Mouse (Mus musculus): Measurements from ENCODE around the gene Ddb1.
"Not testable (repeated sequence)": the region's sequence is repeated elsewhere in the genome, so short reads cannot be mapped to it uniquely, and the experiment has no call there.

The Ddb1 gene

GRCm38 (mm10) chr19:10605293-10605900, at the start of gene Ddb1, which contains the start of gene Tkfc:
Gene Ddb1, plus strand, starts transcription at chr19:10605327.
Gene Tkfc, minus strand, starts transcription at chr19:10605654.
- peak; percentile 99 for DNase-seq

DNA sequence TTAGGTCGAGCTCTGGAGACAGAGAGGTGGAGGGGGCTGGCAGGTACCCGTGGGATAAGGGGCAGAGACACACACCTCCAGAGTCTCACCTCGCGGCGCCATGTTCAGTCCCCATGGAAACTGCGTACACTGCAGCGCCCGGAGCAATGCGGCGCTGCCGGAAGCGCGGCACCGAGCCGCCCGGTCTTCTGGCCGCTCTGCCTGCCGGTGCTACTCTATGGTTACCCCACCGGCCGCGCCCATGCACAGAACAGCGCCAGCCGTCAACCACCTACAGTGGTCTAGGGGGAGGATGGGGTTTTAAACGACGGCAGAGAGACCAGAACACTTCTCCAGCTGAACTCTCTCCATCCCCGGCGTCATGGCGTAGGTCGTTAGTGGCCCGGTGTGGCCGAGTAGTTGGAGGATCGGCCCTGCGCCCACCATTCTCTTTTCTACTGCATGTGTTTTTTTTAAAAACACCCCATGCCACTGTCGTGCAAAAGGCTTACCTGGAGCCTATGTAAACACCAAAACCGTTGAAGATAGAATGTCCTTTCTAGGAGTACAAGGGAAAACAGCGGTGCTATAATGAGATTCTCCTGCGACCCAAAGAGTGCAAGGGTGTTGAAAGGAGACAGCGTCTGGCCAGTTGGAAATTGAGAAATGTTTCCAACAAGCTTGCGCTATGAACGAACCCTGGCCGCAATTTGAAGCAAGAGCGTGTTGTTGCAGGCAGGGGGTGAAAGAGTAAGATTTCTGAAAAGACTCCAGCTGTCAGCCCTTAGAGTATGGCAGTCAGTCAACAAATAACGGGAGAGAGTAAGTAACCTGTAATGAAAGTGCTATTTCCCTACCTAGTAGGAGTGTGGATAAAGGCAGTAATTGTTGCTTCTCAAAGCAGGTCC, 49.3 kb upstream of the Ddb1 start, which contains the start of gene Tmem216:
Tmem216 (minus strand) TSS at position 615 of the 887 bp plus-strand sequence.
- peak; percentile 88 for DNase-seq

GRCm38 (mm10) chr19:10557001-10557400, 48.1 kb upstream of the Ddb1 start:
- DNase-seq: no peak

DNA sequence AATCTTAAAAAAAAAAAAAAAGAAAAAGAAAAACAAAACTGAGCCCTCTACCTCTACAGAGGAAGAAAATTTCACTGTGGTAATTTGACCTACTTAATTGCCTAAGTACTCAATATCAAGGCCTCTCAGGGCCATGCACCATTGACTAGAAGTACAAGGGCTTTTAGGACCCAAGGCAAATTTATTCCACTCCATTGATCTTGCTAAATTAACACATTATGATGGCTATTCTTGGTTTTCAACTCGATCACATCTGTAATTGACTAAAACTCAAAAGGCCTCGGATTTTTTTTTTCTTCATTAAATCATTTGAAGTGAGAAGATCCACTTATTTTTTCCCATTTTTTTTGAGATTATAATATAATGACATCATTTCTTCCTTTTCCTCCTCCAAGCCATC, 47.7 kb upstream of the Ddb1 start:
- no peak for DNase-seq

- not testable (repeated sequence) for DNase-seq
These were observed 47.2 kb upstream of the Ddb1 start for GRCm38 (mm10) chr19:10557837-10558375.

DNA sequence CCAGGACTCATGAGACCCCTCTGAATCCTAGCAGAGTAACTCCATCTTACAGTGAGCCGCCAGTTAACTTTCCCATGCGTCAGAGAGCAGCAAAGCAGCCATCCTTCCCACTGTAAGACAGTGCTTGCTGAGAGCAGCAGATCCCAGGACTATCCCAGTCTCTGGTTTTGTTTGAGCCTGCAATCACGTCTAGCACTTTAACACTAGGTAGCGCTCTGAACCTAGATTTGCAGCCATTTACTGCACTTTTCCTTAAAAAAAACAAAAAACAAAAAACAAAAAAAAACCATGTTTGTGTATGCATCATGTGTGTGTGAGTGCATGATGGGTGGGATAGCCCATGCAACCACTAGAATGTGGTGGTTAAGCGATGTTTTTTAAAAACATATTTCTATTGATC, 45.0 kb upstream of the Ddb1 start:
- no peak for DNase-seq

DNA sequence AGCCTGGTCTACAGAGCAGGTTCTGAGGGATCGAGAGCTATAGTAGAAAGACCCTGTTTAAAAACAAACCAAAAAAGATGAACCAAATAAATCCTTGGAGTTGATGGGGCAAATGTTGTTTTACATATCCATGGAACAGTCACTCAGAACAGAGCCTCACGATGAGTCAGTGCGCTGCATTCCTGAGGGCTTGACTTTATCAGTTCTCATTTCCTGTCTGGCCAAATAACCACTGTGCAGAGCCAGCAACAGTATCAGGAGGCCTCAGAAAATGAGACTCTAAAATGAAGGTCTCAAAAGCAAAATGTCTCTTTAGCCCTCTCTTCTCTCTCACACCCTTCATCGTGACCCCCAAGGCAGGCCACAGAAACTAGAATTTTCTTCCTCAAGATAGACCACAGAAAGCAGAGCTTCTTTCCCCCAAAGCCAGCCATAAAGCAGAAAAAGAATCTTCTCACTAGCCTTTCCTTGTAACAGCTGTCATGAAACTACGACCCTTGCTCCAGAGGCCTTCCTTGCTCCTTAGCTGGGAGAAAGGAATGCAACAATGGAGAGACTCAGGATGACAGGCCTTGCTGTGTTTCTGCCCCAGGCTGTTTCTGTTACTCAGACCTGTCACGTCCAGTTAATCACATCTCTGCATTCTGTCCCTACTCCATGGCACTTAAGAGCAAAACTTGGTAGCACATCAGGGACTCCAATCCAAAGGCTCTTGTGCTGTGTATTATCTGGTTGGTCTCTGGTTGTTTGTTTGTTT, 43.4 kb upstream of the Ddb1 start:
- DNase-seq: no peak

GRCm38 (mm10) chr19:10562351-10562750, 42.8 kb upstream of the Ddb1 start:
- no peak for DNase-seq

DNA sequence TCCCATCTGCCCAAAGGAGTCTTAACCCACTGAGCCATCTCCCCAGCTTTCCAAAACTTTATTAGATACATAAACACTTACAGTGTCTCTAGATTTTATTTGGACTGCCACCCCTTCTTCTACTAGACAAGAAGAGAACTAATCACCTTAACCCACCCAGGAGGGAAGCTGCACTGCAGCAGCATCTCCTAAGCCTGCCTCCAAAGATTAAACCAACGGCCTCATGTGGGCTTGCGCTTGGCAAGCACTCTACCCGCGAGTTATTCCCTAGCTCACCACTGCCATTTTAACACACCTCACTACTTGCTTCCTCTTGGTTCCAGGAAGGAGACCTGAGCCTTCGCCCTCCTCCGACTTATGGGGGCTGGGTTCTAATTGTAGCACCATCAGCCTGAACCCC, 40.8 kb upstream of the Ddb1 start:
- DNase-seq: no peak

DNA sequence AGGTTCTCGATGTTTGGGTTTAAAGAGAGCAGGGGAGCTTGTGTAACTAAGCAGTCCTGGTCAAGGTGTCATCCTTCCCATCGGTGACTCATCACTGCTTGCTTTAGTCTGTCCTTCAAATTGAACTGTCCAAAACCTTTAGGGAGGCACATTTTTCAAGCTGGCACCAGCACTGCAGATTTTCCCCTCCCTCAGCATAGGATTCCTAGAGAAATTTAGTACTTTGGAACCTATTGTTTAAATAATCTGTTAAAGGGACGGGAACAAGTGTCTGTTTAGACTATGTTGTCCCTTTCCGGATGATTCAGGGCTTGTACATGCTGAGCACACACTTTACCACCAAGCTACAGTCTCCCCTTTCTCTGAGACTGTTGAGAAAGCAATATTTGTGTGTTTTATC, 39.9 kb upstream of the Ddb1 start:
- no peak for DNase-seq

DNA sequence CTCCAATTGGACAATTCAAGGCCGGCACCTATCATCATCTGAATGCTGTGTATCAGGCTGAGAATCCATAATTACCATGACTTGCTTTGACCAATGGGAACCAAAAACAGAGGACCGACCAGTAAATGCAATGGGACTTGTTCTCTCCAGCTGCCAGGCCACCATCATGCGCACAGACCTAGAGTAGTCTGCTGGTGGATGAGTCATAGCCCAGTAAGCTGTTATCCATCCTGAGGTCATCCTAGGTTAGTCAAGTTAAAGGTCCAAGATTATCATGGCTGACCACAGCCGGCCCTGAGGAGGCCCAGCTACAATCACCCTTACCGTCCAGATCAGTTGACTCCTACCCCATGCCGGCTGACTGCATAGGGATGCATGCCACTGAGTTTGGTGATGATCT, 35.5 kb upstream of the Ddb1 start:
- no peak for DNase-seq

DNA sequence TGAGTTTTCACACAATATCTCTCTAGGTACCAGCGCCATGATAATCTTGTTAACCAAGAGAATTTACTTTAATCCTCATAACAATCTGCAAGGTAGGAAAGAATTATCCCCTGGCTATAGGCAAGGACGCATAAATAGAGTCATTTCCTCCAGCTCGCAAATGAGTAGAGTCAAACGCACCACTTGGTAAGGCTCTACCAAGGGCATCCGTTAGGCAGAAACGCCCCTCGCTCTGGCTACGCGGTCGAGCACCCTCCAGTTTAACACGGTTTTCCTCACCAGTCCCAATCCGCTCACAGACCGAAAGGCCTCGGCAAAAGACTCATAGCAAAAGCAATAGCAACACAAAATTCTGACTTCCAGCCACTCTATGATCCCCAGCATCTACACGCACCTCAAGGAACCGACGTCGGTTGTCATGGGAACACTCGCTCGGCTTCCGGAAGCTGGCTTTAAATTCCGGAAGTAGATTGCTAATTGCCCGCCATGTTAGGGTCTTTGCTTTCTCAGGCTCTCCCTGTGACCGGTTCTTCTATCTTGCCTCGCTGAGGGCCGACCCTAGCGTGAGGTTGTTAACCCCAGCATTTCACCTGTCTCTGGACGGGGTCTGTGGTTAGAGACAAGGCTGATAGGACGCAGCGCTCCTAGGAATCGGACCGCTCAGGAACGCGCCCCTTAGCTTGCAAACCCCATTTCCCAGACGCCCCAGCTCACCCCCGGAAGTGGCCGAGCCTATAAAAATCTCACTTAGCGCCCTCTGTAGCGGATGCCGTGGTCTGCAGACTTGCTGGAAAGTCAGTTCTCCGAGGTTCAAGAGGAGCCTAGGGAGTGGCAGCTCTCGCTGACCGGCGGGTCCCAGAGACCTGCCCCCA, 28.2 kb upstream of the Ddb1 start, which contains the start of the genes Cyb561a3 and Tmem138:
Cyb561a3 (plus strand) TSS at position 483 of the 872 bp plus-strand sequence.
Tmem138 (minus strand) TSS at position 673 of the 872 bp plus-strand sequence.
- peak; percentile 95 for DNase-seq

DNA sequence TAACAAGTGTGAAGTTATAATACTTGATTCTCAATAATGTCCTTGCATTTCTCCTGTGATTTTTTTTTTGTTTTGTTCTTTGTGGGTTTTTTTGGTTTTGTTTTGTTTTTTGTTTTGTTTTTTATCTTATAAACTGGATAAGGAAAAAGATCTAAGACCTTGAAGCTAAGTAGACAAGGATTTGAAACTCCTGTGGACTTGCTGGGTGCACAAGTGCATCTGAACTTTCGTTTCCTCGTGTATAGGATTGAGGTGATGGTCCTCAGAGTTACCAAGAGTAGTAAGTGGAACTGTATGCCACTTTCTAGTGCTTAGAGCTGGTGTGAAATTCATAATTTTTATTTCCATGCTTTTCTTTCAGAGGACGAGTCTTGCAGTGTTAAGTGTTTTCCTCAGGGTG, 25.0 kb upstream of the Ddb1 start:
- DNase-seq: no peak

GRCm38 (mm10) chr19:10580761-10581160, 24.4 kb upstream of the Ddb1 start:
- DNase-seq: no peak

DNA sequence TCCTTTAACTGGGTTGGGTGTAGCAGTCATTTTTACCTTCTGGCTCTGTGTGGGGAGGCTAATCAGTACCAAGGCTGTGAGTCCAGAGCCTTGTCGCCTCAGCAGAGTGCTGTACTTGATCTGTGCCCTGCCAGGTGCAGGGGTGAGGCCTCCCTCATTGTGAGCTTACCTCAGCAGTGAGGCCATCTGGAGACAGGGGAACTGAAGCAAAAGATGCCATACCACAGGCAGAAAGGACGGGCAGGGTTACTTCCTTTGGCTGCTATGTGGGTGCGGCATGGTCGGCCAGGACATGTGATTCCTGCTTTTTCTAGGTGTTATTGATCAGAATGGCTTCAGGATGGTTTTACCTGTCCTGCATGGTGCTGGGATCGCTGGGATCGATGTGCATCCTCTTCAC, 23.1 kb upstream of the Ddb1 start:
- DNase-seq: no peak

- DNase-seq: no peak
These were observed 21.5 kb upstream of the Ddb1 start for GRCm38 (mm10) chr19:10583550-10584146.

DNA sequence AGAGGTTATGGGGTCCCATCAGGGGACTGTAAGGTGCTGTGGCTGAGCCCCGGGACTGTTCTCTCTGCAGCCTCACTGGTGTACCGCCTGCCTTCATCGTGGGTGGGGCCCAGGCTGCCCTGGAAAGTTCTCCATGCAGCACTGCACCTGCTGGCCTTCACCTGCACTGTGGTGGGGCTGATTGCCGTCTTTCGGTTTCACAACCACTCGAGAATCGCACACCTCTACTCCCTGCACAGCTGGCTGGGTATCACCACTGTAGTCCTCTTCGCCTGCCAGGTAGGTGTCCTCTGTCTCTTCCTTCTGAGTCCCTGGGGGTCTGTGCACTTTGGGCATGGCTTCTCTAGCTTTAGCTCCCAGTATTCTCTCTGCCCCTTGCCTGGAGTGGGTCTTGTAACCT, 20.0 kb upstream of the Ddb1 start:
- peak; percentile 18 for DNase-seq

- no peak for DNase-seq
These were observed 17.9 kb upstream of the Ddb1 start for GRCm38 (mm10) chr19:10587231-10587630.

DNA sequence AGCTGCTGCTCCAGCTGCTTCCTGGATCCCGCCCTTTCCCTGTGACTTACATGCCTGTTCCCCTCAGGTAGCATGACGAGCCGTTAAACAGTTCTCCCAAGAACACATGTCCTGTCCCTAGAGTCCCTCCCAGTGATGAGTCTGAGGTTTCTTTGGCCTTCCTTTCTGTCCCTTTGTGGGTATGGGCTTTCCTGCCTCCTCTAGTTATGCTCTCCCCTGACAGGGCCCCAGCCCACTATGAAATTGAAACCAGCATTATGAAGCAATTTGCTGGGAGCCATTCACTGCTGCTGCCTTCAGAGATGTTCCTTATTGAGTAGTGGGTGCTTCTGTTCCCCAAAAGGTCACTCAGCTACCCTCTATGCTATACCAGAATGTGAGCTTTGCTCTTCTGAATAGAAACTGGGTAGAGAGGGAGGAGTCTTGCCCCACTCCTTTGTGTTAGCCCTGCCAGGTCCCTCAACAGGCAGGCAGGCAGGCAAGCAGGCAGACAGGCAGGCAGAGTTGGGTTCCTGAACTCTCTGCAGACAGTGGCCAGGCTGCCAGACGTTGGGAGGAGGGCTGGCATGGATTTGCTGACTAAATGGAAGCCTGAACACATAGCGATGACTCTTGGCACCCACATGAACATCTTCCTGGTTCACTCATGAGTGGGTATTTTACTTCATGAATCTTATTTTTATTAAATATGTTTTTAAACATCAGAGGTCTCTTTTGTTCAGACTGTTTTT, 15.8 kb upstream of the Ddb1 start:
- no peak for DNase-seq

DNA sequence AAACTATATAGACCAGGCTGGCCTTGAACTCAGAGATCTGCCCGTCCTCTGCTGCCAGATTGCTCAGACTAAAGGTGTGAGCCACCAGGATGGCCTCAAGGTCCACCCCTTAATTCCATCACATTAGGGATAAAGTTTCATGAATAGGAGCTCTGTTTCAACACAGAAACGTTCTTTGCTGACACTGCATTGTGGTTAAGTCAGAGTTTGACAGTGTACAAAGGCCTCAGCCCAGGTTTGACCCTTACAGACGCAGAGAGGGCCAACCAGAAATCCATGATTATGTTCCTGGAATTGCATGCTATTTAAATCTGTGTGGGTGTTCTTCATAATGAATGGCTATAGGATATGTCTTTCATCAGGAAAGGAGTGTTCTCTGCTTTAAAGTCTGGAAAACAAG, 14.8 kb upstream of the Ddb1 start:
- DNase-seq: no peak

All from thymus, postnatal 25 days (tissue).